Mouse (Mus musculus): ENCODE measurements around the gene Oaz3.

The Oaz3 gene

DNA sequence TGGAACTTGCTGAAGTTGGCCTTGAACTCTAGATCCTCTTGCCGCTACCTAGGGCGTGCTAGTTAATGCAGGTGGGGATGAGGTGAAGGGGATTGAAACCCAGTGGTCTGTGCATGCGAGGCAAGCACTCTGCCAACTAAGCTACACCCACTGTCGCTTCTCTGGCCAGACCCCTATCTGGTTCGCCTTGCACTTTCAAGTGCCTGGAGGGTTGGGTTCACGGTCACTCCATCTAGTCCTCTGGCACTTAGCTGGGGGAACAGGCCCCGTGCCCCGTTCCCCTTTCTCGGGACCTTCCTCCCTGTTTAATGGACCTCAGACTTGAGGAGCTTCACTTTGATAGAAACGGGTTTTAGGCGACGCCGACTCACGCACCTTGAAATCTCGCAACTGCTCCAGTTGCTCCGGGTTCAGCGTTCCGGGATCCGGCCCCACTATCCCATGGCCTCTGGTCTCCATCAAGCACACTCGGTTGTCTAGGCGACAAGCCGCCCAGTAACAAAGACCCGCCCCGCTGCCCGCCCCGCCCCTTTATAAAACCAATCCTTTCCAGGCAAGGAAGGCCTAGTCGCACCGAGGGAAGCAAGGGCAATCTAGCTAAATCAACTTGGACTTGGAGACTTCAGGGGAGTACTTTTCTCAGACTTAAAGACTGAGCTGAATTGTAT, 28.9 kb upstream of the Oaz3 start:
- TF ChIP-seq GATA4 (IDR thresholded peaks at IDR 0.05; ENCODE audit: insufficient replicate concordance, low read length) = no peak

DNA sequence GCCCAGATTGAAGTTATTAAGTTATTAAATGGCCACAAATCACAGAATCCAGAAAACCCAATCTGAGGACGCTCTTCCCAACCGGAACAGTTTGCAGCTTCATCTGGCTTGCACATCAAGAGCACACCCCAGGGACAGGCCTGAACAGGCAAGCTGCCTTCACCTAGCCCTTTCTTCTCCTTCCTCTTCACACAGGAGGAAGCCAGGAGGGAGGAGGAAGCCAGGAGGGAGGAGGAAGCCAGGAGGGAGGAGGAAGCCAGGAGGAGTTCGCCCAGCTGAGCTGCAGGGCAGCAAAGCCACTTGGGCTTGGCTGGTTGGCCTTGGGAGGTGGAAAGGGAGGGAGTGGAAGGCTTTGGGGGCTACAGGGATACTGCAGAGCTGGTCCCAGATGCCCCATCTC, 25.2 kb upstream of the Oaz3 start:
- no peak for TF ChIP-seq GATA4 (IDR thresholded peaks at IDR 0.05; ENCODE audit: insufficient replicate concordance, low read length)

DNA sequence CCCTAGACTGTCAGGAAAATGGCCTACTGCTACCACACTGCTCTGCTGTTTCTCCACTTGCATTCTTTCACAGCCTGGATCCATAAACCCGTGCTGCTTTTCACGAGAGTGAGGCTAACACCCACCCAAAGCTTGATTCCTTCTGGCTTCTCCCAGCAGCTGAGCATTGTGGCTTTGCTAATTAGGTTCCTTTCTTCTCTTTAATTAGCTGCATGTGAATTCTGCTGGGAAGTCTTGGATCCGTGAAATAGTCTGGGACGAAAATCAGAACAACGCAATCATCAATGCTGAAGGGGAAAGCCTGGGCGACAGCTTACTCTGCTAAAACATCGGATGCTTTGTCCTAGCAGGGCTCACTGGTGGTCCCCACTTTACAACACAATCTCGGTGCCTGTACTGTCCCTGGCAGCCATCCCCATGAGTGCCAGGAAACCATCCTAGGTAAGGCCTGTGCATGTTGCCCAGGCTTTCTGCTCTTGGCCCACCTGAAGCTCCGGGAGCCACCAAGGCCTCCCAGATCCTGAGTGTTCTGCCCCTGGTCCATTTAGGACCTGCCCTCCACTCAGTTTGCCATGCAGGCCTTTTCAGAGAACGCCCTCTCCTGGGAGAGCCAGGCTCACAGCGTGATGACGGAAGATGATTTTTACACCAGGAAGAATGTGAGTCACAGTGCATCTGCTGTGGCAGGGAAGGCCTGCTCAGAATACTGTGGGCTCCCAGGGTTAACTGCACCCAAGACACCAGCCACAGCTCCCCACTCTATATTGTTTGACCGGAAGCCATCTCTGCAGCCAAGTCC, 22.1 kb upstream of the Oaz3 start:
- no peak for TF ChIP-seq GATA4 (IDR thresholded peaks at IDR 0.05; ENCODE audit: insufficient replicate concordance, low read length)

DNA sequence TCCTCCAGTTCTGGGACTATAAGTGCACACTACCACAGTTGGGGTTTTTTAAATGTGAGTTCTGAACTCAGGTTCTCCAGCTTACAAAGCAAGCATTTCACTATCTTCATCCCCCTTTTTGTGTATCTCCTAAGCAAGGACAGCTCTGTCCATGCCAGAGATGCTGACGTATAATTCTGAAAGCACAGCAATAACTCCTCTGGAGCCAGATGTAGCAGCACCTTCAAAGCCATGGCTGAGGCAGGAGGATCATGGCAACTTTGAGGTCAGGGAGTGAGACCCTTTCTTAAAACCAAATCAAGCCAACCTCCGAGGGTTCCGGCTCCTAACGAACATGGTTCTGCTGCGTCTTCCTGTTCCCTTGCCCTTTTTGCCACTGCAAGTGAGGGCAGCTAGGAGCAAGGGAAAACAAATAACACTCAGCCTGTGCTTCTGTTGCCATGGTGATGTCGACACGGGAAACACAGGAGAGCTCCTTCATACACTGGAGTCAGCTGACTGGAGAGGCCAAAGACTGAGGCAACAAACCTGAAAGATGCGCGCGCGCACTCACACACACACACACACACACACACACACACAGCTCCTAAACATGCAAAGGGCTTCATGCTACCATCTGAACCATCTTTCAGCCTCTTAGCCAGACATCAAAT, 20.3 kb upstream of the Oaz3 start:
- no peak for TF ChIP-seq GATA4 (IDR thresholded peaks at IDR 0.05; ENCODE audit: insufficient replicate concordance, low read length)

DNA sequence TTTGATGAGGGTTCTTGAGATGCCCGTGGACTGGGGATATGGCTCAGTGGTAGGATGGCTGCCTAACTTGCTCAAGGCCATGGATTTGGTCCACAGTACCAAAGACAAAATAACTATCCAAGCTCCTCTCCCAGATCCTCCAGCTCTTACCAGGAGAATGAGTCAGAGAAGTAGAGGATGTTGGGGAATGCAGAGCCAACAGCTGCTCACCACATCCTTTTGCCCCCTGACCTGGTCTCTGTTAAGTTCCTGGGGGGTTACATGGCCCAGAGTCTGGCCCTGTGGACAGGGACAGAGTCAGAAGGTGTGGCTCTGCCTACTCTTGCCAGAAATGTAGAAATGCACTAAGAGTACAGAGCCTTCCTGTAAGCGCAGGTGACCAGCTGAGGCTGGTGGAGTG, 16.1 kb upstream of the Oaz3 start:
- no peak for TF ChIP-seq GATA4 (IDR thresholded peaks at IDR 0.05; ENCODE audit: insufficient replicate concordance, low read length)

DNA sequence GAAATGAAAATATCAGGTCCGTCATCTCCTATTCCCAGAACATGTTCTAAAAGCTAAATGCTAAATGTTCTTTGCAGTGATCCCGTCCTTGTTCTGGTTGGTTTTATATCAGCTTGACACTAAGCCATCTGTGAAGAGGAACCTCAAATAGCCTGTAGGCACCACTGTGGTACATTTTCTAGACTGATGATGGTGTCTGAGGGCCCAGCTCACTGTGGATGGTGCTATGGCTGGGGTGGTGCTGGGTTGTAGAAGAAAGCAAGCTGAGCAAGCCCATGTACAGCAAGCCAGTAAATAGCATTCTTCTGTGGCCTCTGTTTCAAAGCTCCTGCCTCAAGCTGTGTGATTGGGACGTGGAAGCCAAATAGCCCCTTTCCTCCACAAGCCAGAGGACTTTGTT, 13.3 kb upstream of the Oaz3 start:
- TF ChIP-seq GATA4 (IDR thresholded peaks at IDR 0.05; ENCODE audit: insufficient replicate concordance, low read length) = no peak

DNA sequence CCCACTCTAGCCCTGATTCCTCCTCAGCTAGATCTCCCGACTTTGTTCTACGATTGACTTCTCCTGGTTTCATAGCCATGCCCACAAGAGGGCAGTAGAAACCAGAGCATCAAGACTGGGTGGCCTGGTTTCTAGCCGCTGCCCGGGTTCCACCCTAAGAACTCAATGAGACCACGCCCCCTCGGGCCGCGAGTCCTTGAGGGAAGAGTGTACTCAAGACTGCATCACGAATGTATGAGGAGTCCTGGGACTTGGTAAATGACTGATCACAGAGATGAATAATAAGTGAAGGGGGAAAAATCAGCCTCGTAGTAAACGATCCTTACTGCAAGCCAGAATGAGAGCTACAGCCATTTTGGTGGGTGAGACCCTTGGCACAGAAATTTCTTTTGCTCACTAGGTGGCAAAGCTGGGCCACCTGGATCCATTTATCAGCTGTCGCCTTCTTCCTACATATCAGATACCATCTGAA, 12.8 kb upstream of the Oaz3 start:
- TF ChIP-seq GATA4 (IDR thresholded peaks at IDR 0.05; ENCODE audit: insufficient replicate concordance, low read length) = no peak

DNA sequence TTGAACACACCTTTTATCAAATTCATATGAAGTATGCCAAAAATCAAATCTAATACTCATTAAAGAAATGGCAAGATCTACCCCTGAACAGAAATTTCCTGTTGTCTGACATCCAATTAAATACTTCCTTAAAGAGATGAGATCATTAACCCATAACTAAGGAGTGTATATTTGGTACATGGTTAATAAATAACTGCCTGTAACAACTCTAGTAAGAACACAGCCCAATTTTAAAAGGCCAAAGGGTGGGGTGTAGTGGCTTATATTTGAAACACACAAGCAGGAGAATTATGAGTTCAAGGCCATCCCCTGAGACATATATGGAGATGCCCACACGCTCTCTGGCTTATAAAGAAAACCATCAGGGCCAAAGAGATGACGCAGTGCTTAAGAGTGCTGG, 5.7 kb upstream of the Oaz3 start:
- TF ChIP-seq GATA4 (IDR thresholded peaks at IDR 0.05; ENCODE audit: insufficient replicate concordance, low read length) = no peak

DNA sequence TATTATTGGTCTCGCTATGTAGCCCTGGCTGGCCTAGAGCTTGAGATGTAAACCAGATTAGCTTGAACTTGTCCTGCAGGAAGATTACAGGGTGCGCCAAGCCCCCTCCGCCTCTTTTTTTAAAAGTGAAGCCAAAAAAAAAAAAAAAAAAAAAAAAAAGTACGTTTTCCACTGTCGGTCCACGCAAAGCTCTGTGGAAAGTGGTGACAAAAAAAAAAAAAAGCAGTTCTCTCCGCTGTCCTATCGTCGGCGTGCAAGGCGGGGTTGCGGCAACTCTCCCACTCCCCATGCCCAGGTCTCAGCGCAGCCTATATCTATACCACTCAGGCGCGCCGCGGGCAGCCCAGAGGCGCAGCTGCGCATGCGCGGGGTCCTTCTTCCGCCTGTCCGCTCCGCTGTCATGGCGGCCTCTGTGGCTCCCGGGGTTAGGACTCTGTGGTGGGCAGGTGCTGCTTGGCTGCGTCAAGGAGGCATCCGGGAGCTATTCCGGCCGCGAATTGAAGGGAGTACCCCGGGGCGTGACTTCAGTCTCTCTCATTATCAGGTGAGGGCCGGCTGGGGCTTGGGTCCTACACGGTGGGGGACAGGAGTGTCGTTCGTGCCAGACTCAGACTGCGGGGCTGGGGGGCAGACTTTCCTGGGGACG, 641 bp downstream of the Oaz3 start, which contains the start of gene Mrpl9:
Mrpl9 (plus strand) TSS at position 368 of the 646 bp plus-strand sequence.
- peak; percentile 48; the same call in 1 of the 2 replicates for TF ChIP-seq GATA4 (IDR thresholded peaks at IDR 0.05; ENCODE audit: insufficient replicate concordance, low read length)

DNA sequence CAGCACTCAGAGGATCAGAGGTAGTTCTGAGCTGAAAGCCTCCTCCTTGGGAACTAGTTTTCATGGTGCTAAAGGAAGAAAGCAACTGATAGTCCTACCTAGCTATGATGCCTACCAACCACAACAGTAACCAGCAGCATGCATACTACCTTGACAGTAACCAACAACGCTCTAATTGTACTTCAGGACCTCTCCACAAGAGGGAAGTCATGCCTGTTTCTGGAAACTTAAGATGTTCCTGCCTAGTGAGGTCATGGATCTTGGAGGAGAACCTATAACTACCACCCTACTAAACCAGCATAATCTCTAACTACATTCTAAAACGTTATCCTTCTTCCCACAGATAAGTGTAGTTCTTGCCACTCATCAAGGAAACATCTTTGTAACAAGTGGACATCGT, 2.5 kb downstream of the Oaz3 start:
- no peak for TF ChIP-seq GATA4 (IDR thresholded peaks at IDR 0.05; ENCODE audit: insufficient replicate concordance, low read length)

DNA sequence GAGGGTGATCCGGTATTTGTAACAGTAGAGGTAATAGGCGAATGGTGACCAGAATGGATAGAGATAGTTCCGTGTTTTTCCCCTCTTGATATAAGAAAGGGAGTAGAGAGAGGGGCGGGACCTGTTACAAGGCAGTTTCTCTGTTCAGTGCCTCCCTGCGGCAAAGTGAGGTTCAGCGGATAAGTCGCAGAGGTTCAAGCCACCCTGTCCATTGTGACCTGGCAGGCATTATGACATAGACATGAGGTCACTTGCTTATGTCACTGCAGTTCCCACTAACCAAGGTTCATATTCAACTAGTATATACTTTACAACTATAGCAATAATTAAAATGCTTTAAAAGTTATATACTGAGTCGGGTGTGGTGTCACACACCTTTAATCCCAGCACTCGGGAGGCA, 7.3 kb downstream of the Oaz3 start:
- TF ChIP-seq GATA4 (IDR thresholded peaks at IDR 0.05; ENCODE audit: insufficient replicate concordance, low read length) = no peak

DNA sequence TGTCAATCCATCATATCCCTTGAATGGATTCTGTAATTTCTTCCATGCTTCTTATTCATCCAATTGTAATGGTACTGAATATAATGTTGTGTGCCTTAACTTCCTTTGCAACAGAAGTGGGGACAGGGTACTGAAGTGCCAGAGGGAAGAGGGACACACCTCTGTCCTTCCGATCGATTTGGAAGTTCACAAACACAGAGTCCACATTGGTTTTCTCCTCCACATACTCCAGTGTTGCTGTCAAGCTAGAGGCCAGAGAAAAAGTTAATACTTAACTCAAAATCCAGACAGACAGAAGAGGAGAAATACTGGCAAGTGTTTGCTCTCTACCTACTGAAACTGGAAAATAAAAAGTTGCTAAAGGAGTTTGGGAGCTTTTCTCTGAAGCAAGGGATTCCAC, 9.4 kb downstream of the Oaz3 start:
- TF ChIP-seq GATA4 (IDR thresholded peaks at IDR 0.05; ENCODE audit: insufficient replicate concordance, low read length) = no peak

DNA sequence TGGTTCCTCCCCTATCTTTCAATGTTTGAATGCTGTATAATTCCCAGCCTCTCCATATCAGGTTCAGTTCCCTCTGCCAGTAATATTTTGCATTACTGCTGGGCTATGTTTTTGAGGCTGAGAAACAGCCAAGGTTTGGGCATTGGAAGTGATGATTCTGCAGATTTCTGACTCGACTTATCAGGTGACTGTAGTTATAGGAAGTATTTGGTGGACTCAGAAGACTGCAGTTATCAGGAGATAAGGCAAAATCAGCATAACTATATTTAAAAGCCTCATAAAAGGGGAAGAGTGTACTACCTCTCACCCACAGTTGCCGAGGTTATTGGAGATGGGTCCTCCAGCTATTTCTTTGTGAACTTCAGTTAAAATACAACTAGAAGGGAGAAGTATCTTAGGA, 12.7 kb downstream of the Oaz3 start:
- no peak for TF ChIP-seq GATA4 (IDR thresholded peaks at IDR 0.05; ENCODE audit: insufficient replicate concordance, low read length)

DNA sequence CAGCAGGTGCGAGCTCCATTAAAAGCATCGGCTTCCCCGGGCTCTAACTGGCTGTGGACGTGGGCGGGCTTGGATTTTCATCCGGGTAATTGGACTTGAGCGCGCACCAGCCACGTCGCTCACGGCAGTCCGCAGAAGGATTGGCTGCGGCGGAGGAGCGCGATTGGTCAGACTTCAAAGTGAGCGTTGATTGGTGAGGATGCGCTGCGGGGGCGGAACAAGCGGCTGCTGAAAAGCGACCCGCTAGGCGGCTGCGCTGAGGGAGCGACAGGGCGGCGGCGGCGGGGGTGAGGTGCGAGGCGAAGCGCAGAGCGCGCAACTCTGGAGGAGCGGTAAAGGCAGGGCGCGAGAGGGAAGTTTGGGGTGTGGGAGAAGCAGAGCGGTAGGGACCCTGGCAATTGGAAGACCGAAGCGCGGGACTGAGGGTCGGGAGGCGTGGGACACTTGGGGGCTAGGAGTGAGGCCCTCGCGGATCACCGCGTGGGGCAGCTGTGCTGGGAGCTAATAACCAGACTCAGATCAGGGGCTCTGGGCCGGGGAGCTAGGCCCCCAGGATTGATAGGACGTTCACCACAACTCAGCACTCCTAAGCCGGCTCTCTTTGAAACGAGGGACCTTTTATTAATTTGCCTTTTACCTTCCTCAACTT, 30.6 kb downstream of the Oaz3 start, which contains the start of gene Tdrkh:
Tdrkh (plus strand) TSS at position 243 of the 649 bp plus-strand sequence.
- TF ChIP-seq GATA4 (IDR thresholded peaks at IDR 0.05; ENCODE audit: insufficient replicate concordance, low read length) = no peak

DNA sequence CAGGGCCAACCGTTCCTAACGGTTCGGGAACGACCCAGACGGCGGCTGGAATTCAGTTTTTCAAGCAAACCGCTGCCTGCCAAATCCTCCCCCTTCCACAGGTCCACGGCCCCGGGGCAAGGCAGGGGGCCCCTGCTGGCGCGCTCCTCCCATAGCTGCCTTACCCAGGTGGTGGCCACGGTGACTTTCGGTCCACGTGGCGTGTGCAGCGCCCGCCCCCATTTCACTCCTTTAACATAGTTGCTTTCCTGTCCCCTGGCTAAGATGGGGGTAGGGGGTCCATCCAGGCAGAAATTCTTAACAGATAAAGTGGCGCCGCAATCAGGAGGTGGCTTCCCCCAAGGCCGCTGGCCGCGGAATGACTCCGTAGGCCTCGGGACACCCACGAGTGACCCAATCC, 31.2 kb downstream of the Oaz3 start:
- TF ChIP-seq GATA4 (IDR thresholded peaks at IDR 0.05; ENCODE audit: insufficient replicate concordance, low read length) = no peak
